Mouse (Mus musculus) E14TG2a.4 (cell line): ENCODE results near the gene Slc38a7.

Experiments used
- CTCF ChIP-seq: conservative IDR thresholded peaks from 2 replicates; pipeline ENCODE4 v1.5.1; 2014; ENCODE audit warnings: low read length
- NANOG ChIP-seq: IDR thresholded peaks from 2 replicates; pipeline ENCODE4 v1.6.1; 2014; ENCODE audit warnings: borderline replicate concordance, low read length, mixed read lengths

- TF ChIP-seq CTCF, result no peak
- TF ChIP-seq NANOG, result no peak
These were observed 47.9 kb downstream of the Slc38a7 start for GRCm38 (mm10) chr8:95805482-95805881.
